Mouse (Mus musculus) G1E (cell line): ENCODE data around the gene Dmpk.

Source experiments
- CTCF ChIP-seq: IDR thresholded peaks from 2 replicates; pipeline ENCODE4 v1.5.1; 2012; ENCODE audit warnings: low read depth, low read length, inconsistent platforms, mixed read lengths
- GATA1 ChIP-seq: IDR thresholded peaks from 2 replicates; pipeline ENCODE4 v1.6.1; 2012; ENCODE audit warnings: borderline replicate concordance, low read length, inconsistent platforms, mixed read lengths
- POLR2AphosphoS5 ChIP-seq: IDR thresholded peaks from 2 replicates; pipeline ENCODE4 v1.6.1; 2012; ENCODE audit warnings: low read depth, low read length, inconsistent platforms; ENCODE audit not compliant: insufficient replicate concordance
- TAL1 ChIP-seq: conservative IDR thresholded peaks from 2 replicates; pipeline ENCODE4 v1.6.1; 2012; ENCODE audit warnings: low read depth, low read length, inconsistent platforms, mixed read lengths

DNA sequence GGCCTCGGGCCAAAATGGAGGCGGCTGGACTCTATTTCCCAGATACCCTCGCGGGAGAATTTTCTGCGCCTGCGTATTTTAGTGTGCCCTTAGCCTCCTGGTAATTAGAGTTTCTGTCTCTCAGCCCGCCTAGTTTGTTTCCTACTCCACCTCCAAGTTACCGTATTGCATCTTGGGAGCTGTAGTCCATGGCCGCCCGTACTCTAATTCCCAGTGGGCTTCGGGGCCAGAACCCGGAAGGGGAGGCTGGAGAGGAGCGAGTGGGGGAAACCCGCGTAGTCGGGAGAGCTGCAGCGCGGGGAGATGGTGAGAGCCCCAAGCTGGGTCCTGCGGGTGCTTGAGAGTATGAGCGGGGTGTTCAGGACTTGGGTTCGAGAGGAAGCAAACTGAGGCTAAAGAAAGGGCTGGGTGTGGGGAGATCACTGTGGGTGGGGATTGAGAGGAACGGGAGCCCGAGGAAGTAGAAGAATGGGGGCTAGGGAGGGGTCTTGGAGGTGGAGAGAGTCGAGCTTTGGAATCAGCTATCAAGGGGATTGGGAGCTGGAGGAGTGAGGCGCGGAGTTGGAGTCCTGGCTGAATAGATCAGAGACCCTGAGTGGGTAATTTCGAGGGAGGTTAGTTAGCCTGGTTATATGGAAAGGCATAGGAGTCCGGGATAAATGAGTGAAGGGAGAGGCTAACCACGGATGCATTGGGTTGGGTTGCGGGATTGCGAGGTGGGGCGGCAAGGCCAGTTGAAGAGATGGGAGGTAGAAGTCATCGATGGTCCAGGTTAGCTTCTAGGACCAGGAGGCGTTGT is 36.2 kb downstream of the Dmpk start, which contains the start of gene Fbxo46:
- no peak for TF ChIP-seq CTCF
- no peak for TF ChIP-seq GATA1
- TF ChIP-seq TAL1, result no peak
- TF ChIP-seq POLR2AphosphoS5, result no peak
